Mouse (Mus musculus) ES-E14 (cell line): ENCODE data around the gene Fscn2.

Source experiments
- HCFC1 ChIP-seq: IDR thresholded peaks from 2 replicates; pipeline ENCODE4 v1.6.1; 2012; ENCODE audit warnings: low read length, inconsistent platforms, borderline replicate concordance; ENCODE audit not compliant: insufficient read depth
- MAFK ChIP-seq: IDR thresholded peaks from 2 replicates; pipeline ENCODE4 v1.6.1; 2014; ENCODE audit warnings: mild to moderate bottlenecking, low read depth, low read length, inconsistent platforms; ENCODE audit not compliant: insufficient read depth

GRCm38 (mm10) chr11:120361295-120361694 lies at the start of gene Fscn2:
- TF ChIP-seq MAFK (no peak), HCFC1 (no peak)
